Comparison of ENCODE assay signal across 26 mouse cellular contexts in genomic region chr10:89329806-89330205, GRCm38 (mm10). TPM values are rescaled to one million over a fixed set of nuclear protein-coding genes. Genes with fewer than 3 reads are reported as not detected.
"Had no signal": no experiment of that assay in that cellular context is flagged by ENCODE, and none has a peak within 500 bp of the region (broad histone marks: within the 10 kb centered on the region; RNA-seq: fewer than 3 reads in every experiment).

No protein-coding gene starts in this region.

- H3K36me3 ChIP-seq: heart, embryonic 10.5 days; heart, embryonic 13.5 days; heart, embryonic 15.5 days; hindbrain, embryonic 13.5 days; hindbrain, embryonic 15.5 days; kidney, embryonic 15.5 days; limb, embryonic 13.5 days; limb, embryonic 15.5 days; liver, embryonic 12.5 days had no signal

- H3K9me3 ChIP-seq: heart, embryonic 10.5 days; heart, embryonic 13.5 days; heart, embryonic 15.5 days; hindbrain, embryonic 13.5 days; hindbrain, embryonic 15.5 days; kidney, embryonic 15.5 days; limb, embryonic 13.5 days; limb, embryonic 15.5 days; liver, embryonic 12.5 days had no signal

- DNase-seq: gastrocnemius, adult 2 months; gastrocnemius, postnatal 10 days; gastrocnemius, postnatal 25 days; heart, postnatal 14 days; heart, postnatal 36 days; kidney, adult 11 months; kidney, adult 9 months; kidney, postnatal 14 days; kidney, postnatal 36 days; layer of hippocampus, adult 9-11 months; layer of hippocampus, postnatal 36 days; left cerebral cortex, postnatal 4 days had no signal

- H3K4me1 ChIP-seq: heart, embryonic 10.5 days; heart, embryonic 13.5 days; heart, embryonic 15.5 days; kidney, embryonic 15.5 days; limb, embryonic 13.5 days; limb, embryonic 15.5 days; liver, embryonic 12.5 days had no signal

- H3K27ac ChIP-seq: gastrocnemius, adult 2 months; heart, embryonic 10.5 days; heart, embryonic 13.5 days; heart, embryonic 15.5 days; hindbrain, embryonic 13.5 days; hindbrain, embryonic 15.5 days; hindbrain, postnatal 0 days; kidney, embryonic 15.5 days; kidney, postnatal 0 days; limb, embryonic 13.5 days; limb, embryonic 15.5 days; liver, embryonic 12.5 days; liver, embryonic 14.5 days had no signal

- H3K4me3 ChIP-seq: gastrocnemius, adult 2 months; heart, embryonic 10.5 days; heart, embryonic 13.5 days; heart, embryonic 15.5 days; hindbrain, embryonic 13.5 days; hindbrain, embryonic 15.5 days; kidney, embryonic 15.5 days; limb, embryonic 13.5 days; limb, embryonic 15.5 days; liver, embryonic 12.5 days had no signal

- H3K9ac ChIP-seq: heart, embryonic 13.5 days; heart, embryonic 15.5 days; hindbrain, embryonic 13.5 days; hindbrain, embryonic 15.5 days; kidney, embryonic 15.5 days; limb, embryonic 13.5 days; limb, embryonic 15.5 days; liver, embryonic 12.5 days; liver, embryonic 14.5 days had no signal

RNA-seq across cellular contexts. Expression of gene Ano4, which starts 14.8 kb away (rescaled TPM):
- total RNA-seq: granulocyte monocyte progenitor cell, adult 5-6 weeks; hematopoietic stem cell, adult 5-6 weeks had no signal
